Mouse (Mus musculus): ENCODE data around the gene Uqcc3. TPM values are rescaled to one million over a fixed set of nuclear protein-coding genes. Genes with fewer than 3 reads are reported as not detected.
"Not testable (repeated sequence)": the region's sequence is repeated elsewhere in the genome, so short reads cannot be mapped to it uniquely, and the experiment has no call there.

The Uqcc3 gene
- polyA plus RNA-seq, 1 experiment from 2014 or later, result 60.6 TPM

DNA sequence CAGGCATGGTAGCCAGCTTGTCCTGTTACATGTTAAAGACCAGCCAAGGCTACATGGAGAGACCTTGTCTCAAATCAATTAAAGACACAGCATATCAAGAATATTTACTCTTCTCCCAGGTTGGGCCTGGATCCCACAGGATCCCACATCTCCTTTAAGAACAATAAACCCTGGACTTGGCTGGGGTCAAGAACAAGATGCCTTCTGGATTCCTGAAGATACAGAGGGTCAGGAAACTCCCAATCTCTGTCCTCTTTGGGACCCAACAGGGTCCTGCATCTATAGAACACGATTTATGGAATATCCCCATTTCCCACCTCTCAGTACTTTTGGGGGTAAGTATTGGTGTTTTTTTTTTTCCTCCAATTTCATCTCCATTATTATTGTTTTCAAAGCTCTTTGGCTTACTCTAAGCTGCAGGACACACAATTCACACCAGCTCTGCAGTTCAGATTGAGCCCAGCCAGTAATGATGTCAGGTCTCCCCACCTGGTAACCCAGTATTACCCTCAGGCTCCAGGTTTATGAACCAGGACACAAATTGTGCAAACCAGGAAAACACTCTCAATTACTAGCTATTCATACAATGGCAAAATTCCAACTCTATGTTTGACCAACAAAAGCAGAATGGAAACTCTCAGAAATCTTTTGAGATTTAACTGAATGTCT lies 6.3 kb upstream of the Uqcc3 start:
- Histone ChIP-seq H3K4me1 (replicated peaks; ENCODE audit: control insufficient read depth, insufficient read depth, low read length) (peaks cover 17% of the 10 kb centered on the region), H3K27me3 (ENCODE audit: control insufficient read depth, insufficient read depth, low read length) (no peaks in the 10 kb centered on the region), H3K9me3 (ENCODE audit: control insufficient read depth, low read length) (no peaks in the 10 kb centered on the region), H3K9ac (no peak overlapping the region), H3K4me2 (replicated peaks) (peak overlapping the region; percentile 89), H3K4me3 (replicated peaks; ENCODE audit: low read length) (no peak overlapping the region), H3K36me3 (replicated peaks; ENCODE audit: control insufficient read depth, insufficient read depth) (peaks cover 13% of the 10 kb centered on the region), H3K27ac (no peak overlapping the region)
- WGBS, result 50% methylated on average over 1 of the region's 1 CpGs
- DNase-seq (ENCODE audit: low spot score) (no peak), ATAC-seq (ENCODE audit: low FRiP score) (no peak)

DNA sequence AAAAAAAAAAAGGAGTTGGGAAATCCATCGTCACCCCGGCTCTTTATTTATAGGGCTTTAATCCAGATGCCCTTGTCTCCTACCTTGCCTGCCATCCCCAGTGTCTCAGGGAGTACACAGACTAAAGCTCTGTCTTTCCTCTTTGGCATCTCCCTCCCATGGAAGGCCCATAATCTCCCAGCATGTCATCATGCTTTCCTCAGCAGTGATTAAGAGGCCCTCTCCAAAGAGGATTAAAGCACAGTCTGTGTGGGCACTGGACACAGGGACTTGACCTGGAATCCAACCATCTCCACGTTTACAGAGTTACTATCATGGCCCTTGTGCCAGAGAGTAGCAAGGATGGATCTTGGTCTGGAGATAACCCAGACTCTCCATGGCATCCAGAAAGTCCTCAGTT lies 2.9 kb upstream of the Uqcc3 start, which contains the start of the genes Lbhd1 and Gm49403:
TSS of gene Lbhd1 (plus strand) at position 117 of the 400 bp plus-strand sequence.
TSS of gene Gm49403 (plus strand) at position 315 of the 400 bp plus-strand sequence.
- Histone ChIP-seq H3K4me1 (replicated peaks; ENCODE audit: control insufficient read depth, insufficient read depth, low read length) (peaks cover 15% of the 10 kb centered on the region), H3K9ac (no peak within 1 kb of the TSS), H3K4me3 (replicated peaks; ENCODE audit: low read length) (no peak within 1 kb of the TSS), H3K27ac (no peak within 1 kb of the TSS), H3K27me3 (ENCODE audit: control insufficient read depth, insufficient read depth, low read length) (no peaks in the 10 kb centered on the region), H3K9me3 (ENCODE audit: control insufficient read depth, low read length) (no peaks in the 10 kb centered on the region), H3K36me3 (replicated peaks; ENCODE audit: control insufficient read depth, insufficient read depth) (no peaks in the 10 kb centered on the region), H3K4me2 (replicated peaks) (no peak within 1 kb of the TSS)
- ATAC-seq (ENCODE audit: low FRiP score), result no peak
- DNase-seq (ENCODE audit: low spot score), result no peak
- 80% methylated on average over 3 of the region's 3 CpGs for WGBS

DNA sequence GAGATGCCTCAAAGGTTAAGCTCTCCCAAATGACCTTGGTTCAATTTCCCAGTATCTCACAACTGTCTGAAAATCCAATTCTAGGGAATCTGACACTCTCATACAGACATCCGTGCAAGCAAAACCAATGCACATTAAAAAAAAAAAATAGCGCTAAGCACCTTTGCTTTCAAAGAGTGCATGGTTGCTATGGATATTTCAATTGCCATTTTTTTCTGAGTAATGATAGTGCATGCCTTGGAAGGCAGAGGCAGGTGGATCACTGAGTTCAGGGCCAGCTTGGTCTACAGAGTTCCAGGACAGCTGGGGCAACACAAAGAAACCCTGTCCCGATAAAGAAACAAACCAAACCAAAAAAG lies 290 bp upstream of the Uqcc3 start:
- no peaks in the 10 kb centered on the region for H3K27me3 ChIP-seq (ENCODE audit: control insufficient read depth, insufficient read depth, low read length)
- DNase-seq (ENCODE audit: low spot score) (no peak), ATAC-seq (ENCODE audit: low FRiP score) (no peak)
- H3K4me3 ChIP-seq (replicated peaks; ENCODE audit: low read length), result peak overlapping the region; percentile 60
- H3K9me3 ChIP-seq (ENCODE audit: control insufficient read depth, low read length), result no peaks in the 10 kb centered on the region
- peak overlapping the region; percentile 81 for H3K9ac ChIP-seq
- peak overlapping the region; percentile 79; the same call in 1 of the 2 replicates for H3K27ac ChIP-seq
- H3K4me1 ChIP-seq (replicated peaks; ENCODE audit: control insufficient read depth, insufficient read depth, low read length), result peaks cover 7% of the 10 kb centered on the region
- peaks cover 23% of the 10 kb centered on the region for H3K36me3 ChIP-seq (replicated peaks; ENCODE audit: control insufficient read depth, insufficient read depth)
- peak overlapping the region; percentile 86 for H3K4me2 ChIP-seq (replicated peaks)
- WGBS, result 17% methylated on average over 3 of the region's 3 CpGs

DNA sequence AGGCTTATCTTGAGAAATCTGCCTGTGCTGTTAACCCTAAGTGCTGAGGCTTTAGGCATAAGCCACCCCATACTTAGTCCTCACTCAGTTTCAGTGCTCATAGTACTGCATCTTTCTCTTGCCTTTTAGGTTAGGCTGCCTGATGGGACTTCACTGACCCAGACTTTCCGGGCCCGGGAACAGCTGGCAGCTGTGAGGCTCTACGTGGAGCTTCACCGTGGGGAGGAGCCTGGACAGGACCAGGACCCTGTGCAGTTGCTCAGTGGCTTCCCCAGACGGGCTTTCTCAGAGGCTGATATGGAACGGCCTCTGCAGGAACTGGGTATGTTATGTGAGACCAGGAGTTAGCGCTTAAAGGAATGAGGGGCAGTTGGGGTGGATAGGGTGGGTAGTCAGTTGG lies 5.7 kb downstream of the Uqcc3 start:
- WGBS, result 96% methylated on average over 7 of the region's 7 CpGs
- Histone ChIP-seq H3K27ac (no peak overlapping the region), H3K36me3 (replicated peaks; ENCODE audit: control insufficient read depth, insufficient read depth) (peaks cover 53% of the 10 kb centered on the region), H3K4me3 (replicated peaks; ENCODE audit: low read length) (no peak overlapping the region), H3K27me3 (ENCODE audit: control insufficient read depth, insufficient read depth, low read length) (no peaks in the 10 kb centered on the region), H3K9me3 (ENCODE audit: control insufficient read depth, low read length) (no peaks in the 10 kb centered on the region), H3K4me2 (replicated peaks) (no peak overlapping the region), H3K4me1 (replicated peaks; ENCODE audit: control insufficient read depth, insufficient read depth, low read length) (peaks cover 17% of the 10 kb centered on the region), H3K9ac (no peak overlapping the region)
- DNase-seq (ENCODE audit: low spot score) (no peak), ATAC-seq (ENCODE audit: low FRiP score) (no peak)

DNA sequence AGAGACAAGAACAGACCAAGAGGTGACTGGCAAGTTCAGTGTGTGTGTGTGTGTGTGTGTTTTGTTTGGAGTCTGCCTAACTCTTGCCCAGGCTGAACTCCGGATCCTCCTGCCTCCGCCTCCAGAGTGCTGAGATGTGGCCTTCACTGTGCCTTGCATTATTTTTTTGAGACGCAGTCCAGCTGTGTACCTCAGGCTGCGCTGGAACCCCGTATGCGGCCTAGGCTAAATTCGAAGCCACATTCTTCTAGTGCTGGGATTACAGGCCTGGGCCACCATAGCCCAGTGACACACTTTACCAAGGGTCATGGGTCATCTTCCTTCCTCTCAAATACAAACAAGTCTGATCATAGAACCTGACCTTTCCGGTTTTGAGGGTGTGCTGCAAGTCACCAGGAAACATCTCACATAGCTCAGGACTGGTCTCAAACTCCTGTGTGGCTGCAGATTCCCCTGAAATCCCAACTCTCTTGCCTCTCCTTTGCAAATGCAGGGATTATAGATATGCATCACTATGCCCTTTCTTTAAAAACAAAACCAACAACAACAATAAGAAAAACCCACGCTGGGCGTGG lies 8.4 kb downstream of the Uqcc3 start:
- Histone ChIP-seq H3K9ac (peak overlapping the region; percentile 77), H3K4me3 (replicated peaks; ENCODE audit: low read length) (peak overlapping the region; percentile 59), H3K27me3 (ENCODE audit: control insufficient read depth, insufficient read depth, low read length) (no peaks in the 10 kb centered on the region), H3K9me3 (ENCODE audit: control insufficient read depth, low read length) (no peaks in the 10 kb centered on the region), H3K27ac (0 out of 2 replicates have a peak overlapping the region, but pooled peaks have one; percentile 83), H3K36me3 (replicated peaks; ENCODE audit: control insufficient read depth, insufficient read depth) (peaks cover 44% of the 10 kb centered on the region), H3K4me1 (replicated peaks; ENCODE audit: control insufficient read depth, insufficient read depth, low read length) (peaks cover 10% of the 10 kb centered on the region; the same call in 1 of the 2 replicates), H3K4me2 (replicated peaks) (peak overlapping the region; percentile 85)
- 78% methylated on average over 10 of the region's 10 CpGs for WGBS
- DNase-seq (ENCODE audit: low spot score) (no peak), ATAC-seq (ENCODE audit: low FRiP score) (no peak)

DNA sequence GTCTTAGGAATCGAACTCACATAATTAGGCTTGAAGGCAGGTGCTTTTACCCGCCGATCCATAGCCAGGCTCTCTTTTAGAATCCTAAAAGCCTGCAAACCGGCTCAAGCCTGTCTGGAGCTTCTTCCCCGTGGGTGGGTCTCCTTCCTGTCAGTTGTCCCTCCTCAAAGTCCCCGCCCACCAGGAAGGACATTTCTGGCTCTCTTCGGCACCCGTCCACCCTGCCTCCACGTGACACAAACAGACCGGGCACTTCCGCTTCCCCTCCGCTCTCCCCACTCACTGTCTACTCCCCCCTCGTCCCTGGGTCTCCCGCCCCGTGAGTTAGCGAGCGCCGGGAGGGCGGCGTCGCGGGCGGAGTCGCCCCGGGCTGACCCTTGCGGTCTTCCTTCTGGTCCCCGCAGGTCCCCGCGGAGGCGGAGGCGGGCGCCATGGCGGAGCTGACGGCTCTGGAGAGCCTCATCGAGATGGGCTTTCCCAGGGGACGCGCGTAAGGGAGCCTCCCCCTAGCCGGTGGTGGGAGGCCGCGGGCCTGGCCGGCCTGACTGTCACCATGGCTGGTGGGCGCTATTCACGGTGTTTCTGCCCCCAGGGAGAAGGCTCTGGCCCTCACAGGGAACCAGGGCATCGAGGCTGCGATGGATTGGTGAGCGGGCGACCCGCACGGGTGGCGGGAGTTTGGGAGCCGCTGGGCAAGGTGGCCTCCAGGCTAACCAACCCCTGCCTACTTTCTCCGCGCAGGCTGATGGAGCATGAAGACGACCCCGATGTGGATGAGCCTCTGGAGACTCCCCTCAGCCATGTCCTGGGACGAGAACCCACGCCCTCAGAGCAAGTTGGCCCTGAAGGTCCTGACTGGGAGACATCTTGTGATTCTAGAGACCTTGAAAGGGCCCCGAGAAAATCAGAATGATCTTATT lies 9.2 kb downstream of the Uqcc3 start, which contains the start of gene Ubxn1:
TSS of gene Ubxn1 (plus strand) at position 230 of the 920 bp plus-strand sequence.
- H3K9ac ChIP-seq, result peak within 1 kb of the TSS; percentile 77
- WGBS, result 1% methylated on average over 59 of the region's 59 CpGs
- H3K4me3 ChIP-seq (replicated peaks; ENCODE audit: low read length), result peak within 1 kb of the TSS; percentile 59
- no peaks in the 10 kb centered on the region for H3K27me3 ChIP-seq (ENCODE audit: control insufficient read depth, insufficient read depth, low read length)
- peaks cover 10% of the 10 kb centered on the region; the same call in 1 of the 2 replicates for H3K4me1 ChIP-seq (replicated peaks; ENCODE audit: control insufficient read depth, insufficient read depth, low read length)
- H3K9me3 ChIP-seq (ENCODE audit: control insufficient read depth, low read length), result no peaks in the 10 kb centered on the region
- ATAC-seq (ENCODE audit: low FRiP score) (peak; percentile 97), DNase-seq (ENCODE audit: low spot score) (peak; percentile 93)
- H3K36me3 ChIP-seq (replicated peaks; ENCODE audit: control insufficient read depth, insufficient read depth), result peaks cover 35% of the 10 kb centered on the region
- peak within 1 kb of the TSS; percentile 85 for H3K4me2 ChIP-seq (replicated peaks)
- peak within 1 kb of the TSS; percentile 83 for H3K27ac ChIP-seq

DNA sequence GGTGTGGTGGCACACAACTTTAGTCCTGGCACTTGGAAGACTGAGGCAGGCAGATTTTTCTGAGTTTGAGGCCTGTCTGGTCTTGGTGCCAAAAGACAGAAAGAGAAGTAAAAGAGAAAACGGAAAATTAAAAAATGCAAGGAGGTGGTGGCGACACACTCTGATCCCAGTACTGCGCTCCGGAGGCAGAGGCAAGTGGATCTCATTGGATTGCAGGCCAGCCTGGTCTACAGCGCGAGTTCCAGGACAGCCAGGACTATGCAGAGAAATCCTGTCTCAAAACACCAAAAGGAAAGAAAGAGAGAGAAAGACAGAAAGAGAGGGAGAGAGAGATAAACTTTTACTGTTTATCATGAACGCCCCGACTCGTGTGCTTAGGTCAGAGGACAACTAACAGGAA lies 9.9 kb downstream of the Uqcc3 start:
- DNase-seq (ENCODE audit: low spot score) (no peak), ATAC-seq (ENCODE audit: low FRiP score) (peak; percentile 38)
- H3K27me3 ChIP-seq (ENCODE audit: control insufficient read depth, insufficient read depth, low read length), result no peaks in the 10 kb centered on the region
- no peaks in the 10 kb centered on the region for H3K9me3 ChIP-seq (ENCODE audit: control insufficient read depth, low read length)
- 58% methylated on average over 9 of the region's 9 CpGs for WGBS
- peak overlapping the region; percentile 59 for H3K4me3 ChIP-seq (replicated peaks; ENCODE audit: low read length)
- peaks cover 28% of the 10 kb centered on the region for H3K36me3 ChIP-seq (replicated peaks; ENCODE audit: control insufficient read depth, insufficient read depth)
- peak overlapping the region; percentile 83 for H3K27ac ChIP-seq
- peak overlapping the region; percentile 59 for H3K4me2 ChIP-seq (replicated peaks)
- H3K9ac ChIP-seq, result peak overlapping the region; percentile 77
- peaks cover 10% of the 10 kb centered on the region; the same call in 1 of the 2 replicates for H3K4me1 ChIP-seq (replicated peaks; ENCODE audit: control insufficient read depth, insufficient read depth, low read length)

DNA sequence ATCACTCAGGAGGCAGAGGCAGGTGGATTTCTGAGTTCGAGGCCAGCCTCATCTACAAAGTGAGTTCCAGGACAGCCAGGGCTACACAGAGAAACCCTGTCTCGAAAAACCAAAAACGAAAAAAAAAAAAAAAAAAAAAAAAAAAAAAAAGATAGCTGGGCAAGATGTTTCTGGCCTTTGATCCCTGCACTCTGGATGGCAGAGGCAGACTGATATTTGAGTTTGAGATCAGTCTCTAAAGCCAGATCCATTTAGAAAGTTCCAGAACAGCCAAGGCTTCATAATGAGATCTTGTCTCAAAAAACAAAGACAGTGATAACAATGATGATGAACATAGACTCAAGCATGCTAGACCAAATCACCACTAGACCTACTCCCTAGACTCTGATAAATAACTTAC lies 10.3 kb downstream of the Uqcc3 start:
- not testable (repeated sequence) for H3K27ac ChIP-seq; ATAC-seq (ENCODE audit: low FRiP score); H3K9me3 ChIP-seq (ENCODE audit: control insufficient read depth, low read length); H3K27me3 ChIP-seq (ENCODE audit: control insufficient read depth, insufficient read depth, low read length); DNase-seq (ENCODE audit: low spot score)
- Histone ChIP-seq H3K9ac (peak overlapping the region; percentile 77; the same call in 1 of the 2 replicates), H3K4me3 (replicated peaks; ENCODE audit: low read length) (peak overlapping the region; percentile 59), H3K36me3 (replicated peaks; ENCODE audit: control insufficient read depth, insufficient read depth) (peaks cover 24% of the 10 kb centered on the region), H3K4me2 (replicated peaks) (peak overlapping the region; percentile 59), H3K4me1 (replicated peaks; ENCODE audit: control insufficient read depth, insufficient read depth, low read length) (peaks cover 10% of the 10 kb centered on the region; the same call in 1 of the 2 replicates)
- 84% methylated on average over 3 of the region's 3 CpGs for WGBS

DNA sequence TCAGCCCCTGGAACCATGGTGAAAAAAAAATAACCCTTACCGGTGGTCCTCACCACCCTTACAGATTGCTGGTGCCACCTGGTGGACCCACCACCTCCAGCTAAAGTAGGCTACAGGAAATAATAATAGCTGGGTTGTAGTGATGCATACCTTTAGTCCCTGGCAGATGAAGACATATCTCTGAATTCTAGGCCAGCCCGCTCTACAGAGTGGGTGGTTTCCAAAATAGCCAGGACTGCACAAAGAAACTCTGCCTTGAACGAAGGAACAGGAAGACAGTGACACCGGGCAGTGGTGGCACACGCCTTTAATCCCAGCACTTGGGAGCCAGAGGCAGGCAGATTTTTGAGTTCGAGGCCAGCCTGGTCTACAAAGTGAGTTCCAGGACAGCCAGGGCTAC lies 16.5 kb downstream of the Uqcc3 start:
- Histone ChIP-seq H3K4me1 (replicated peaks; ENCODE audit: control insufficient read depth, insufficient read depth, low read length) (no peaks in the 10 kb centered on the region), H3K27ac (no peak overlapping the region), H3K36me3 (replicated peaks; ENCODE audit: control insufficient read depth, insufficient read depth) (no peaks in the 10 kb centered on the region), H3K9ac (no peak overlapping the region), H3K27me3 (ENCODE audit: control insufficient read depth, insufficient read depth, low read length) (no peaks in the 10 kb centered on the region), H3K9me3 (ENCODE audit: control insufficient read depth, low read length) (no peaks in the 10 kb centered on the region), H3K4me3 (replicated peaks; ENCODE audit: low read length) (no peak overlapping the region), H3K4me2 (replicated peaks) (no peak overlapping the region)
- ATAC-seq (ENCODE audit: low FRiP score), result no peak
- WGBS, result 80% methylated on average over 6 of the region's 6 CpGs
- no peak for DNase-seq (ENCODE audit: low spot score)

All from hindbrain, embryonic 14.5 days (tissue).